Mouse (Mus musculus) C2C12 (cell line): ENCODE results near the gene Galnt10.

Experiments used
- CEBPB ChIP-seq: IDR thresholded peaks from one replicate; pipeline ENCODE4 v1.6.1; 2011; ENCODE audit warnings: low read depth, mild to moderate bottlenecking, control low read depth, moderate library complexity
- CTCF ChIP-seq: IDR thresholded peaks from one replicate; pipeline ENCODE4 v1.5.1; 2011; ENCODE audit not compliant: control insufficient read depth, insufficient read depth, insufficient read length
- FOSL1 ChIP-seq: IDR thresholded peaks from one replicate; pipeline ENCODE4 v1.8.0; 2011; ENCODE audit warnings: mild to moderate bottlenecking, low read length; ENCODE audit not compliant: poor library complexity, insufficient read depth, severe bottlenecking
- MAX ChIP-seq: IDR thresholded peaks from one replicate; pipeline ENCODE4 v1.6.1; 2011; ENCODE audit warnings: mild to moderate bottlenecking, control low read depth
- MYOD1 ChIP-seq: IDR thresholded peaks from one replicate; pipeline ENCODE4 v1.6.1; 2011; ENCODE audit warnings: low read depth; ENCODE audit not compliant: control insufficient read depth, insufficient read length
- MYOG ChIP-seq: IDR thresholded peaks from one replicate; pipeline ENCODE4 v1.6.1; 2011; ENCODE audit not compliant: control insufficient read depth, insufficient read length; ENCODE audit errors: extremely low read depth
- USF1 ChIP-seq: IDR thresholded peaks from one replicate; pipeline ENCODE4 v1.6.1; 2011; ENCODE audit warnings: low read depth, mild to moderate bottlenecking, control low read depth, moderate library complexity

DNA sequence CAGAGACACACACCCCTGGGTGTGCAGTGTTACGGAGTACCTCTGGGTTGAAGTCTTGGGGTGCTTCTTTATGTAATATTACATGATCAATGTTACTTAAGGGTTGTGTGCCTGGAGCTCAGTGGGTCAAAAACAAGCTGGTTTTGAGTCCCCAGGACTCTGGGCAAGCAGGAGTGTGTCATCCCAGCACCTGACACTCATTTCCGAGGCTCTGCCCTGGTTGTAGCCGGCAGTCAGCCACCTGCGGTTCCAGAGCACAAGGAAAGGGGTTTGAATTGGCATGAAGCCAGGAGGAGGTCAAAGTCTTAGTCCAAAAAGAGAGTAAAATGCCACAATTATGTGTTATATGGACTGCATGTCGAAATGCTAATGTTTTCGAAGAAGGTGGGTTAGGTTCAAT, 74.8 kb downstream of the Galnt10 start:
- TF ChIP-seq CTCF (no peak), USF1 (no peak), MAX (no peak), CEBPB (no peak), MYOG (no peak), FOSL1 (no peak), MYOD1 (no peak)
